Mouse (Mus musculus) left cerebral cortex, adult 9 months (tissue): ENCODE measurements around the gene 9030612E09Rik.
A peak's percentile ranks its signal among the peaks of the same experiment; 100 is the strongest.

Experiments
- DNase-seq, 2 experiments: peaks; one replicate each; pipeline ENCODE4 v3.0.0; 2022; ENCODE audit warnings: low spot score in 2 of 2

9030612E09Rik gene

GRCm38 (mm10) chr10:43203865-43204264 is 29.4 kb downstream of the 9030612E09Rik start:
- DNase-seq: no peak

DNA sequence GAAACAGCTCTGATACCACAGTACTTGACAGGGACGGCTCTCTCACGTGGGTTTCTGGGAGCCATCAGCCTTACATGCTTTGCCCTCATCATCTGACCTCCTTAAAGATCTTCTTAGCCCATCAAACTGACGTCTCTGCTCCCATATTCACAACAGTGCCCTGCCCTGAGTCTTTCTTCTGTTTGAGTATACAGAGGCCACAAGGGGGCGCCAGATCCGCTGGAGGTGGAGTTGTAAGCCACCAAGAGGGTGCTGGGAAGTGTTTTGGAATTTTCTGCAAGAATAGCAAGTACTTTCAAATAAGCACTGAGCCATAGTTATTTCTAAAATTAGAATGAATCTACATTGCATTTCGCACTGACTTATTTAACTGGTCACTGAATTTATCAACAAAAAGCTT is 37.4 kb downstream of the 9030612E09Rik start:
- DNase-seq: no peak

- DNase-seq: no peak
Measured at GRCm38 (mm10) chr10:43217361-43217900, 42.9 kb downstream of the 9030612E09Rik start.

GRCm38 (mm10) chr10:43220479-43220878 is 46.0 kb downstream of the 9030612E09Rik start:
- DNase-seq: peak in 1 of 2 experiments; percentile 4

- DNase-seq: peak; percentile 89 to 95
Measured at GRCm38 (mm10) chr10:43220910-43221625, 46.6 kb downstream of the 9030612E09Rik start, which contains the start of gene Pdss2. Gene Pdss2 (plus strand): TSS chr10:43221486.

DNA sequence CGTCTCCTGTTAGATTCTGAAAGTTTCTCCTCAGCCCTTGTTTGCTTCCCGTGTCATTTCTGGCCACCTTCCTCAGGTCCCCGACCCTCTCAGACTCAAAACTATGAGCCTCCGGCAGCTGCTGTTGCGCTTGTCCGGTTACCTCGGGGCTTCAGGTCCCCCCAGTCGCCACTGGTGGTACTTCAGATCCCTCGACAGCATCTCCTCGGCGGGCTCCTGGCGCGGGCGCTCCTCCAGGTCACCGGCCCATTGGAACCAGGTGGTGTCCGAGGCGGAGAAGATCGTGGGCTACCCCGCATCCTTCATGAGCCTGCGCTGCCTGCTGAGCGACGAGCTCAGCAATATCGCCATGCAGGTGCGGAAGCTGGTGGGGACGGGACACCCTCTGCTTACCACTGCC is 47.2 kb downstream of the 9030612E09Rik start:
- DNase-seq: no peak

DNA sequence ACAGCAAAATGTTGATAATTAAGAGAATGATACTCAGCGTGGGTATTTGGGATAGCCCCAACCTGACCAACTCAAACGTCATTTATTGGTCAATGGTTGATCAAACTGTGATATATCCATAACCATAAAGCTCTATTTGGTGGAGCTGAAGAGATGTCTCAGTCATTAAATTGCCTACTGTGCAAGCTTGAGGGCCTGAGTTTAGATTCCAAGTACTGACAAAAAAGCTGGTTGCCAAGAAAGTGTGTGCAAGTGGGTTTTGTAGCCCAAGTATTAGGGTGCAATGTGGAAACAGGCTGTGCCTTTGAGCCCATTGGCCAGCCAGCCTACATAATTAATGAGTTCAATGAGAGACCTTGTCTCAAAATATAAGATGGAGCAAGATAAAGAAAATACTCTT is 48.9 kb downstream of the 9030612E09Rik start:
- no peak for DNase-seq
